Mouse (Mus musculus) limb, embryonic 13.5 days (tissue): ENCODE data around the gene Atp6v1c2. TPM values are rescaled to one million over a fixed set of nuclear protein-coding genes. Genes with fewer than 3 reads are reported as not detected.

Experiments
- ATAC-seq: fragments of 200-750 bp; cut with Nextera tagmentation; 2 replicates; pipeline ENCODE4 v1.8.0; 2017; ENCODE audit warnings: low read depth, moderate number of reproducible peaks, moderate TSS enrichment; ENCODE audit not compliant: low FRiP score
- H3K27ac ChIP-seq: fragments of 300-500 bp; sonication (generic); 2 replicates; pipeline ENCODE4 v1.5.1; 2015; ENCODE audit warnings: inconsistent platforms, mild to moderate bottlenecking, moderate library complexity
- H3K27me3 ChIP-seq: fragments of 300-500 bp; sonication (generic); 2 replicates; pipeline ENCODE4 v1.6.1; 2015; ENCODE audit warnings: mild to moderate bottlenecking, inconsistent platforms
- H3K36me3 ChIP-seq: fragments of 300-500 bp; sonication (generic); 2 replicates; pipeline ENCODE4 v1.6.1; 2015; ENCODE audit warnings: inconsistent platforms, mild to moderate bottlenecking, moderate library complexity
- H3K4me1 ChIP-seq: fragments of 300-500 bp; sonication (generic); 2 replicates; pipeline ENCODE4 v1.6.1; 2015; ENCODE audit warnings: inconsistent platforms
- H3K4me2 ChIP-seq: fragments of 300-500 bp; sonication (generic); replicated peaks from 2 replicates; pipeline ENCODE4 v1.6.1; 2015; ENCODE audit warnings: inconsistent platforms, mild to moderate bottlenecking, moderate library complexity
- H3K4me3 ChIP-seq: fragments of 300-500 bp; sonication (generic); 2 replicates; pipeline ENCODE4 v1.5.1; 2015; ENCODE audit warnings: moderate library complexity, mild to moderate bottlenecking, inconsistent platforms
- H3K9ac ChIP-seq: fragments of 300-500 bp; sonication (generic); 2 replicates; pipeline ENCODE4 v1.6.1; 2015; ENCODE audit warnings: mild to moderate bottlenecking, inconsistent platforms
- H3K9me3 ChIP-seq: fragments of 300-500 bp; sonication (generic); 2 replicates; pipeline ENCODE4 v1.6.1; 2016; ENCODE audit warnings: inconsistent platforms
- WGBS: fragments of 180-500 bp; shearing (Covaris S2); methylation state at CpG from one replicate; pipeline ENCODE4 v1.1.7; 2015; 5-methylcytosine and 5-hydroxymethylcytosine counted together
- polyA plus RNA-seq: library from polyadenylated mRNA; unstranded; fragments of >200 nt; fragmentation: Nextera tagmentation; extraction: Ambion mirVana; gene quantifications from 2 replicates; pipeline ENCODE4 v1.2.1, GENCODE M21; 2015

Gene Atp6v1c2
- polyA plus RNA-seq, result 0.34 and 0.37 TPM in 2 replicates

- no peak within 1 kb of the TSS for H3K4me2 ChIP-seq
- 66% methylated on average over 3 of the region's 3 CpGs for whole genome bisulfite sequencing
- no peak within 1 kb of the TSS for H3K9ac ChIP-seq
- ATAC-seq, result no peak
- H3K9me3 ChIP-seq, result no peaks in the 10 kb centered on the region
- H3K4me1 ChIP-seq, result peaks cover 8% of the 10 kb centered on the region; the same call in 1 of the 2 replicates
- H3K27ac ChIP-seq, result no peak within 1 kb of the TSS
- no peak within 1 kb of the TSS for H3K4me3 ChIP-seq
- no peaks in the 10 kb centered on the region for H3K36me3 ChIP-seq
- H3K27me3 ChIP-seq, result peaks cover 44% of the 10 kb centered on the region
Measured at GRCm38 (mm10) chr12:17329259-17329658, at the start of gene Atp6v1c2. TSS of gene Atp6v1c2 (minus strand) at chr12:17329359.

DNA sequence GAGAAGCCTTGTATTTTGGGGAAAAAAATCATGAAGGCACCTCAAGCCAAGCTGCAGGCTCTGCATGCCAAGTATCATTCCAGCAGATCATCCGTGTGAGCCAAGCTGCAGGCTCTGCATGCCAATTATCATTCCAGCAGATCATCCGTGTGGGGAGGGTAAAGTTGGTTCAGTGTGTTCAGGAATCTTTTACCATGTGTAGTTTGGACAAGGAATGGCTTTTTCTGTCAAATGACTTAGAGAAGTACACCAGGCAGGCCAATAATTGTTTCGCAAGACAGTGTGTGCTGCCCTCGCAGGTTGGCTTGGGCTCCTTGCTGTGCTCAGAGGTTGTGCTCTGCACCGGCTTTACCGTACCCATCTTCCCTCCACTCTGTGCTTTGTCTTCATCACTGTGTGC is 47.4 kb upstream of the Atp6v1c2 start:
- Histone ChIP-seq H3K9ac (no peak overlapping the region), H3K27me3 (no peaks in the 10 kb centered on the region), H3K4me1 (no peaks in the 10 kb centered on the region), H3K4me2 (no peak overlapping the region), H3K36me3 (peaks cover 88% of the 10 kb centered on the region), H3K27ac (no peak overlapping the region), H3K4me3 (no peak overlapping the region), H3K9me3 (no peaks in the 10 kb centered on the region)
- WGBS, result 90% methylated on average over 6 of the region's 6 CpGs
- no peak for ATAC-seq

GRCm38 (mm10) chr12:17375243-17375642 is 46.1 kb upstream of the Atp6v1c2 start:
- WGBS, result 94% methylated on average over 4 of the region's 4 CpGs

GRCm38 (mm10) chr12:17373470-17373975 is 44.4 kb upstream of the Atp6v1c2 start:
- H3K4me2 ChIP-seq, result no peak overlapping the region
- WGBS, result 97% methylated on average over 5 of the region's 5 CpGs

More at GRCm38 (mm10) chr12:17375243-17375642, 46.1 kb upstream of the Atp6v1c2 start:
- Histone ChIP-seq H3K9ac (no peak overlapping the region), H3K4me2 (no peak overlapping the region), H3K9me3 (no peaks in the 10 kb centered on the region), H3K4me1 (no peaks in the 10 kb centered on the region), H3K27me3 (no peaks in the 10 kb centered on the region), H3K36me3 (peaks cover 89% of the 10 kb centered on the region), H3K27ac (no peak overlapping the region), H3K4me3 (no peak overlapping the region)
- no peak for ATAC-seq

GRCm38 (mm10) chr12:17372696-17373095 is 43.5 kb upstream of the Atp6v1c2 start:
- Histone ChIP-seq H3K27me3 (no peaks in the 10 kb centered on the region), H3K27ac (no peak overlapping the region), H3K9me3 (no peaks in the 10 kb centered on the region), H3K4me1 (no peaks in the 10 kb centered on the region), H3K4me2 (no peak overlapping the region), H3K9ac (no peak overlapping the region), H3K36me3 (peaks cover 92% of the 10 kb centered on the region), H3K4me3 (no peak overlapping the region)
- WGBS, result 82% methylated on average over 3 of the region's 3 CpGs
- no peak for ATAC-seq

More at GRCm38 (mm10) chr12:17373470-17373975, 44.4 kb upstream of the Atp6v1c2 start:
- Histone ChIP-seq H3K4me3 (no peak overlapping the region), H3K9ac (no peak overlapping the region), H3K27ac (no peak overlapping the region), H3K36me3 (peaks cover 89% of the 10 kb centered on the region), H3K27me3 (no peaks in the 10 kb centered on the region), H3K9me3 (no peaks in the 10 kb centered on the region), H3K4me1 (no peaks in the 10 kb centered on the region)
- ATAC-seq, result no peak

DNA sequence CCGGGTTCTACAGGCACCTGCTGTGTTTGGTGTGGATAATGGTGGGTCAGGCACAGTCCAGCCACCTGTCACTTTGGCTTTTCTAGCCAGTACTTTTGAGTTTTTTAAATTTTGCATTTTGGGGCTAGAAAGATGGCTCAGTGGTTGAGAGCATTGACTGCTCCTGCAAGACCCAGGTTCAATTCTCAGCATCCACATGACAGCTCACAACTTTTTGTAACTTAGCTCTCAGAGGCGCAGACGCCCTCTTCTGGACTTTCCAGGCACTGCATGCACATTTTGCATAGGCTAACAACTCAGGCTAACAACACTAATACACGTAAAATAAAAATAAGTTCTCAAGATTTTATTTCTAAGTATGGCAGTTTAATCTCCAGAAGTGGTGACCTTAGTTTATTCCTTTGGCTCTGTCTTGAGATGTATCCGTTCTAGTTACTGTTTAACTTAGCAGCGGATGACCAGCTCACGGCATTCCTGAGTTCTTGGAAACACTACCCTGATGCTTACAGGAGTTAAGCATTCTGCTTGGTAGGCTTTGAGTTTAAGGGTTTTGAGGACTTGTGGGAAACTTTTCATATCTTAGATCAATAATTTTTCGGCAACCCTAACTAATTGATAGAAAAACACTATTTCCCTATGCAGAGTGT is 42.6 kb upstream of the Atp6v1c2 start:
- Histone ChIP-seq H3K4me2 (no peak overlapping the region), H3K36me3 (peaks cover 90% of the 10 kb centered on the region), H3K27ac (no peak overlapping the region), H3K27me3 (no peaks in the 10 kb centered on the region), H3K4me1 (no peaks in the 10 kb centered on the region), H3K4me3 (no peak overlapping the region), H3K9ac (no peak overlapping the region), H3K9me3 (no peaks in the 10 kb centered on the region)
- no peak for ATAC-seq
- WGBS, result 87% methylated on average over 8 of the region's 8 CpGs

- Histone ChIP-seq H3K9ac (no peak overlapping the region), H3K4me2 (no peak overlapping the region), H3K4me1 (no peaks in the 10 kb centered on the region), H3K4me3 (no peak overlapping the region), H3K27me3 (no peaks in the 10 kb centered on the region), H3K9me3 (no peaks in the 10 kb centered on the region), H3K27ac (no peak overlapping the region), H3K36me3 (peaks cover 79% of the 10 kb centered on the region)
- ATAC-seq, result no peak
- 92% methylated on average over 7 of the region's 7 CpGs for WGBS
Measured at GRCm38 (mm10) chr12:17369551-17370325, 40.6 kb upstream of the Atp6v1c2 start.

DNA sequence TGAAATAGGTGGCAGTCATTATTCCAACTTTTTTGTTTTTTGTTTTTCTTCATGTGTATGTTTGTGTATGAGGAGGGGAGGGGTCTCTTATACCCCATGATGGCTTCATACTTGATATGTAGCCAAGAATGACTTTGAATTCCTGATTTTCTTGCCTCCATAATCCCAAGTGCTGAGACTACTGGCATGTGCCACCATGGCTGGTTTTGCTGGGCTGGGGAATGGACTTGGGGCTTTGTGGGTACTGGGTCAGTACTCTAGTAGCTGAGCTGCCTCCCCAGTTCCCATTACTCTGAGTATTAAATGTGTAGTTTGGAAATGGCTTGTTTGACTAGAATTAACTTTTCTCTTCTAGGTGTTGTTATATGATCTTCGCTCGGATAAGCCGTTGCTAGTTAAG is 40.0 kb upstream of the Atp6v1c2 start:
- Histone ChIP-seq H3K4me1 (no peaks in the 10 kb centered on the region), H3K4me3 (no peak overlapping the region), H3K36me3 (peaks cover 79% of the 10 kb centered on the region), H3K9ac (no peak overlapping the region), H3K27me3 (no peaks in the 10 kb centered on the region), H3K27ac (no peak overlapping the region), H3K9me3 (no peaks in the 10 kb centered on the region), H3K4me2 (no peak overlapping the region)
- no peak for ATAC-seq
- 98% methylated on average over 3 of the region's 3 CpGs for WGBS

DNA sequence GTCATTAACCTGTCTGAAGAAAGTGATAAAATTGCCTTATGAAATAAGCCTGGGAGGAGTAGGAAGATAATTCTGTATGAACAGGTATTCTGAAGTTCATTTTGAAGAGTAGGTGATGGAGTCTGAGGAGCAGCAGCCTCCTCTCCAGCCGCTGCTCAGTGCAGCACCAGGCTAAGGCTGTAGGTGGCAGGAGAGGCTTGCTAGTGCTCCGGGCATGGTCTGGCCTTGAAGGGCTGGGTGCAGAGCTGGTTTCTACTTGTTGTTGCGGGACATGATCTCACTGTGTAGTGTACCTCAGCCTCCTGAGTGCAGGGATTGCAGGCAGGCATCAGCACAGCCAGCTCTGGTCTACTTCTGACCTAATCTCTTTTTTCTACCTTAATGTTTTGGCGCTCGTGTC is 37.8 kb upstream of the Atp6v1c2 start:
- ATAC-seq, result no peak
- 74% methylated on average over 5 of the region's 5 CpGs for WGBS
- H3K9ac ChIP-seq, result no peak overlapping the region
- H3K4me1 ChIP-seq, result no peaks in the 10 kb centered on the region
- H3K27me3 ChIP-seq, result no peaks in the 10 kb centered on the region
- no peak overlapping the region for H3K4me2 ChIP-seq
- no peak overlapping the region for H3K4me3 ChIP-seq
- no peaks in the 10 kb centered on the region for H3K9me3 ChIP-seq
- no peak overlapping the region for H3K27ac ChIP-seq
- H3K36me3 ChIP-seq, result peaks cover 81% of the 10 kb centered on the region

DNA sequence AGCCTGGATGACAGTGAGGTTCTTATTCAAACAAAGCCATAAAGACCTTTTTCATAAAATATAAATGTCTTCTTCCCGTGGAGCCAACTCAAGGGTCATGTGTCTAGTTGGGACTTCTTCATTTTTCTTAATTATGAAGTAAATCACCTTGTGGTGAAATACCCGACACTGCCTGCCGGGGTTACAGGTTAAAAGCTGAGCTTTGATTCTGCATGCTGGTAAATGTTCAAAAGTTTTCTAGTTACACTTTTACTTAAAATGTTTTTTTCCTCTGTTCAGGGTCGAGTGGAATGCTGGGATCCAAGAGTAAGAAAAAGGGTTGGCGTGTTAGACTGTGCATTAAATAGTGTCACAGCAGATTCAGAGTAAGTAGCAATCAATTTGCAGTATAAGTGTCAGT is 33.2 kb upstream of the Atp6v1c2 start:
- Histone ChIP-seq H3K9me3 (no peaks in the 10 kb centered on the region), H3K4me3 (no peak overlapping the region), H3K27ac (no peak overlapping the region), H3K4me1 (no peaks in the 10 kb centered on the region), H3K36me3 (peaks cover 80% of the 10 kb centered on the region), H3K4me2 (no peak overlapping the region), H3K9ac (no peak overlapping the region), H3K27me3 (no peaks in the 10 kb centered on the region)
- no peak for ATAC-seq
- 90% methylated on average over 5 of the region's 5 CpGs for WGBS

- 81% methylated on average over 4 of the region's 4 CpGs for WGBS
- no peak overlapping the region for H3K4me2 ChIP-seq
Measured at GRCm38 (mm10) chr12:17360650-17361049, 31.5 kb upstream of the Atp6v1c2 start.

DNA sequence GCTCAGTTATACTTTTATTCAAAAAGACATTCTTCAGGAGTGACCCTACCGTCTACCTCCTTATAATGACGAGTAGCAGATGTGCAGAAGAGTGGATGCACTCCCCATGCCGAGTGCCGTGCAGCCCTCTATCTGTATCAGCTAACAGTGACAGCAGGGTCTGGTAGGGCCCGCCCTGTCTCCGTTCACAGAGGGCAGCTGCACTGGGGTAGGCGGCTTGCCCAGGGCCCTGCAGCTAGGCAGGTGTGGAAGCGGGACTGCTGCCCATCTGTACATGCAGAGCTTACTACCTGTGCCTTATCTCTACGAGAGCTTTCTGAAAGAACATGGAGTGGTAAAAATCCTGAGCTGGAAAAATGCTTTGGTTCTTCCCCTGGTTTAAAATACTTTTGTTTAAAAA is 30.9 kb upstream of the Atp6v1c2 start:
- H3K4me3 ChIP-seq, result no peak overlapping the region
- H3K9me3 ChIP-seq, result no peaks in the 10 kb centered on the region
- no peak overlapping the region for H3K4me2 ChIP-seq
- WGBS, result 85% methylated on average over 9 of the region's 9 CpGs
- ATAC-seq, result no peak
- no peaks in the 10 kb centered on the region for H3K4me1 ChIP-seq
- H3K27me3 ChIP-seq, result no peaks in the 10 kb centered on the region
- no peak overlapping the region for H3K9ac ChIP-seq
- H3K36me3 ChIP-seq, result peaks cover 85% of the 10 kb centered on the region
- no peak overlapping the region for H3K27ac ChIP-seq

More at GRCm38 (mm10) chr12:17360650-17361049, 31.5 kb upstream of the Atp6v1c2 start:
- ATAC-seq, result no peak
- H3K36me3 ChIP-seq, result peaks cover 83% of the 10 kb centered on the region
- H3K4me3 ChIP-seq, result no peak overlapping the region
- H3K27ac ChIP-seq, result no peak overlapping the region
- H3K27me3 ChIP-seq, result no peaks in the 10 kb centered on the region
- H3K4me1 ChIP-seq, result no peaks in the 10 kb centered on the region
- no peaks in the 10 kb centered on the region for H3K9me3 ChIP-seq
- H3K9ac ChIP-seq, result no peak overlapping the region
